ENCODE assay signal across 8 mouse cellular contexts in genomic region chr6:88500405-88500767, GRCm38 (mm10). TPM values are rescaled to one million over a fixed set of nuclear protein-coding genes. Genes with fewer than 3 reads are reported as not detected.
A peak's percentile ranks its signal among the peaks of the same experiment; 100 is the strongest.
DNase-seq lines count a peak whose midpoint lies in the region; ATAC-seq and TF ChIP-seq lines count a peak whose summit lies in the region.

No protein-coding gene starts in this region.

- intact Hi-C loops in gastrocnemius, postnatal 36 days (cut with DNase I), result loop anchor here (5.0 kb wide), 1 partner anchor 313 kb away; no protein-coding TSS in a partner anchor

- H3ac ChIP-seq in myocyte (ENCODE audit: control insufficient read depth, insufficient read length), result peak overlapping the region; percentile 26

- H3K4me3 ChIP-seq in kidney, embryonic 16.5 days (ENCODE audit: low read length), result peak overlapping the region; percentile 48
- peak overlapping the region; percentile 54 for H3K4me3 ChIP-seq in embryonic facial prominence, embryonic 11.5 days (ENCODE audit: low read depth, low read length)
- peak overlapping the region; percentile 51 for H3K4me3 ChIP-seq in intestine, embryonic 14.5 days (ENCODE audit: low read depth, low read length)
- no peak overlapping the region for H3K4me3 ChIP-seq in myocyte

- ATAC-seq in kidney, embryonic 16.5 days (ENCODE audit: low FRiP score, low TSS enrichment), result no peak
- ATAC-seq in embryonic facial prominence, embryonic 11.5 days (replicated peaks; ENCODE audit: insufficient number of reproducible peaks, low FRiP score, low TSS enrichment, low read depth), result 0 out of 2 replicates have a peak, but pooled peaks have one; percentile 19
- 0 out of 2 replicates have a peak, but pooled peaks have one; percentile 6 for ATAC-seq in intestine, embryonic 14.5 days (replicated peaks; ENCODE audit: low FRiP score, low TSS enrichment, low read depth)

- no peak for TF ChIP-seq POLR2A in myocyte (IDR thresholded peaks at IDR 0.05; ENCODE audit: insufficient read length, low read depth)

- 3% methylated on average over 3 of the region's 3 CpGs for WGBS in kidney, embryonic 16.5 days
- WGBS in embryonic facial prominence, embryonic 11.5 days, result 8% methylated on average over 3 of the region's 3 CpGs
- 4% methylated on average over 3 of the region's 3 CpGs for WGBS in intestine, embryonic 14.5 days

- no peak for DNase-seq in kidney, adult 8-10 months
- DNase-seq in embryonic facial prominence, embryonic 11.5 days (ENCODE audit: low spot score), result no peak
- DNase-seq in intestine, embryonic 14.5 days (ENCODE audit: low spot score), result no peak
- no peak for DNase-seq in gastrocnemius, postnatal 25 days
- DNase-seq in gastrocnemius, postnatal 36 days, result no peak
- no peak for DNase-seq in layer of hippocampus, adult 9-11 months

- no peaks in the 10 kb centered on the region for H3K27me3 ChIP-seq in kidney, embryonic 16.5 days (ENCODE audit: insufficient read depth, low read length)
- no peaks in the 10 kb centered on the region for H3K27me3 ChIP-seq in embryonic facial prominence, embryonic 11.5 days (ENCODE audit: control insufficient read depth, insufficient read depth, low read length)
- no peaks in the 10 kb centered on the region for H3K27me3 ChIP-seq in intestine, embryonic 14.5 days (replicated peaks; ENCODE audit: control insufficient read depth, insufficient read depth, low read length)
- no peaks in the 10 kb centered on the region for H3K27me3 ChIP-seq in myocyte (ENCODE audit: control insufficient read depth, insufficient read depth, insufficient read length)

- peaks cover 11% of the 10 kb centered on the region; the same call in 1 of the 2 replicates for H3K4me1 ChIP-seq in kidney, embryonic 16.5 days (ENCODE audit: insufficient read depth, low read length)
- H3K4me1 ChIP-seq in embryonic facial prominence, embryonic 11.5 days (ENCODE audit: control insufficient read depth, insufficient read depth, low read length), result no peaks in the 10 kb centered on the region
- H3K4me1 ChIP-seq in intestine, embryonic 14.5 days (replicated peaks; ENCODE audit: control insufficient read depth, insufficient read depth, low read length), result no peaks in the 10 kb centered on the region

- peak overlapping the region; percentile 72 for H3K9ac ChIP-seq in kidney, embryonic 16.5 days (replicated peaks; ENCODE audit: low read length)
- peak overlapping the region; percentile 73; the same call in 1 of the 2 replicates for H3K9ac ChIP-seq in embryonic facial prominence, embryonic 11.5 days (replicated peaks; ENCODE audit: low read length)
- peak overlapping the region; percentile 58 for H3K9ac ChIP-seq in intestine, embryonic 14.5 days (ENCODE audit: low read length)

- H3K36me3 ChIP-seq in kidney, embryonic 16.5 days (ENCODE audit: insufficient read depth, low read length), result peaks cover 50% of the 10 kb centered on the region
- H3K36me3 ChIP-seq in embryonic facial prominence, embryonic 11.5 days (replicated peaks; ENCODE audit: control insufficient read depth, insufficient read depth, low read depth, low read length), result peaks cover 11% of the 10 kb centered on the region
- H3K36me3 ChIP-seq in intestine, embryonic 14.5 days (ENCODE audit: control insufficient read depth, insufficient read depth, low read length), result peaks cover 56% of the 10 kb centered on the region
- no peaks in the 10 kb centered on the region for H3K36me3 ChIP-seq in myocyte (ENCODE audit: control insufficient read depth, insufficient read depth)

- peak overlapping the region; percentile 96 for H3K4me2 ChIP-seq in kidney, embryonic 16.5 days (replicated peaks; ENCODE audit: low read depth, low read length)
- H3K4me2 ChIP-seq in embryonic facial prominence, embryonic 11.5 days (ENCODE audit: low read depth, low read length), result peak overlapping the region; percentile 94; the same call in 1 of the 2 replicates
- H3K4me2 ChIP-seq in intestine, embryonic 14.5 days (ENCODE audit: low read length), result peak overlapping the region; percentile 98
- H3K4me2 ChIP-seq in myocyte (ENCODE audit: low read depth), result peak overlapping the region; percentile 55

- H3K9me3 ChIP-seq in kidney, embryonic 16.5 days (ENCODE audit: low read length), result no peaks in the 10 kb centered on the region
- no peaks in the 10 kb centered on the region for H3K9me3 ChIP-seq in embryonic facial prominence, embryonic 11.5 days (replicated peaks; ENCODE audit: control insufficient read depth, low read length)
- H3K9me3 ChIP-seq in intestine, embryonic 14.5 days (ENCODE audit: control insufficient read depth, low read length), result no peaks in the 10 kb centered on the region

- H3K27ac ChIP-seq in kidney, embryonic 16.5 days (ENCODE audit: low read length), result no peak overlapping the region
- H3K27ac ChIP-seq in embryonic facial prominence, embryonic 11.5 days (replicated peaks; ENCODE audit: low read depth, low read length), result no peak overlapping the region; the same call in 1 of the 2 replicates
- no peak overlapping the region for H3K27ac ChIP-seq in intestine, embryonic 14.5 days (ENCODE audit: low read depth)

- no peaks in the 10 kb centered on the region for H3K79me2 ChIP-seq in myocyte (ENCODE audit: control insufficient read depth, insufficient read depth)

TF ChIP-seq in myocyte, 11 proteins besides CTCF, POLR2A, EP300 and RAD21:
- TF ChIP-seq POLR2AphosphoS2 (IDR thresholded peaks at IDR 0.05; ENCODE audit: insufficient read length, low read depth), result no peak
- no peak for TF ChIP-seq TCF12 (IDR thresholded peaks at IDR 0.05; ENCODE audit: insufficient read depth, poor library complexity, severe bottlenecking)
- no peak for TF ChIP-seq USF1 (IDR thresholded peaks at IDR 0.05; ENCODE audit: low read depth)
- TF ChIP-seq CEBPB (IDR thresholded peaks at IDR 0.05; ENCODE audit: insufficient read depth, poor library complexity, severe bottlenecking), result no peak
- no peak for TF ChIP-seq MAX (IDR thresholded peaks at IDR 0.05; ENCODE audit: low read depth)
- no peak for TF ChIP-seq TCF3 (IDR thresholded peaks at IDR 0.05; ENCODE audit: insufficient read length, low read depth)
- no peak for TF ChIP-seq MYOD1 (IDR thresholded peaks at IDR 0.05; ENCODE audit: control insufficient read depth in 1 of 3, insufficient read length in 2 of 3, low read depth in 2 of 3)
- no peak for TF ChIP-seq REST (IDR thresholded peaks at IDR 0.05; ENCODE audit: insufficient read depth, insufficient read length)
- TF ChIP-seq E2F4 (IDR thresholded peaks at IDR 0.05; ENCODE audit: insufficient read depth), result no peak
- no peak for TF ChIP-seq MYOG (IDR thresholded peaks at IDR 0.05; ENCODE audit: control insufficient read depth in 1 of 3, insufficient read depth in 1 of 3, insufficient read length in 2 of 3, low read depth in 2 of 3)
TF ChIP-seq in myocyte: peak in this region for 0.

RNA-seq across cellular contexts. Expression of gene Sec61a1, which starts 18.3 kb away (rescaled TPM):
- polyA plus RNA-seq in kidney, embryonic 16.5 days (2015; fragmentation: Nextera tagmentation; extraction: Ambion mirVana), result 274 and 277 TPM in 2 replicates
- 160 and 163 TPM in 2 replicates for polyA plus RNA-seq in embryonic facial prominence, embryonic 11.5 days (2014; fragmentation: Nextera tagmentation; extraction: Ambion mirVana)
- 221 and 246 TPM in 2 replicates for polyA plus RNA-seq in intestine, embryonic 14.5 days (2014; fragmentation: Nextera tagmentation; extraction: Ambion mirVana)
- 106 TPM for polyA plus RNA-seq in myocyte (2012; fragmentation: generic; extraction: Trizol)
- total RNA-seq in gastrocnemius, postnatal 25 days (2021), result 10 to 100 TPM; 22.1 to 22.9 TPM
- total RNA-seq in gastrocnemius, postnatal 36 days (2021), result 10 to 100 TPM; 18.5 to 20.2 TPM

RNA-seq across cellular contexts. Expression of gene Ruvbl1, which starts 35.2 kb away (rescaled TPM):
- 166 and 186 TPM in 2 replicates for polyA plus RNA-seq in kidney, embryonic 16.5 days (2015; fragmentation: Nextera tagmentation; extraction: Ambion mirVana)
- polyA plus RNA-seq in embryonic facial prominence, embryonic 11.5 days (2014; fragmentation: Nextera tagmentation; extraction: Ambion mirVana), result 185 and 196 TPM in 2 replicates
- polyA plus RNA-seq in intestine, embryonic 14.5 days (2014; fragmentation: Nextera tagmentation; extraction: Ambion mirVana), result 150 and 158 TPM in 2 replicates
- 58.6 TPM for polyA plus RNA-seq in myocyte (2012; fragmentation: generic; extraction: Trizol)
- total RNA-seq in gastrocnemius, postnatal 25 days (2021), result 10 to 100 TPM; 16.9 to 17.8 TPM
- total RNA-seq in gastrocnemius, postnatal 36 days (2021), result 10 to 100 TPM; 19.4 to 19.7 TPM

RNA-seq across cellular contexts. Expression of gene Eefsec, which starts 54.0 kb away (rescaled TPM):
- 36.8 and 40.7 TPM in 2 replicates for polyA plus RNA-seq in kidney, embryonic 16.5 days (2015; fragmentation: Nextera tagmentation; extraction: Ambion mirVana)
- 42.0 and 42.4 TPM in 2 replicates for polyA plus RNA-seq in embryonic facial prominence, embryonic 11.5 days (2014; fragmentation: Nextera tagmentation; extraction: Ambion mirVana)
- 45.1 and 53.4 TPM in 2 replicates for polyA plus RNA-seq in intestine, embryonic 14.5 days (2014; fragmentation: Nextera tagmentation; extraction: Ambion mirVana)
- 14.5 TPM for polyA plus RNA-seq in myocyte (2012; fragmentation: generic; extraction: Trizol)
- 1 to 10 TPM; 7.4 to 7.5 TPM for total RNA-seq in gastrocnemius, postnatal 25 days (2021)
- 1 to 10 TPM; 6.8 TPM for total RNA-seq in gastrocnemius, postnatal 36 days (2021)
